Mouse (Mus musculus): ENCODE results near the gene Xab2.

The Xab2 gene

DNA sequence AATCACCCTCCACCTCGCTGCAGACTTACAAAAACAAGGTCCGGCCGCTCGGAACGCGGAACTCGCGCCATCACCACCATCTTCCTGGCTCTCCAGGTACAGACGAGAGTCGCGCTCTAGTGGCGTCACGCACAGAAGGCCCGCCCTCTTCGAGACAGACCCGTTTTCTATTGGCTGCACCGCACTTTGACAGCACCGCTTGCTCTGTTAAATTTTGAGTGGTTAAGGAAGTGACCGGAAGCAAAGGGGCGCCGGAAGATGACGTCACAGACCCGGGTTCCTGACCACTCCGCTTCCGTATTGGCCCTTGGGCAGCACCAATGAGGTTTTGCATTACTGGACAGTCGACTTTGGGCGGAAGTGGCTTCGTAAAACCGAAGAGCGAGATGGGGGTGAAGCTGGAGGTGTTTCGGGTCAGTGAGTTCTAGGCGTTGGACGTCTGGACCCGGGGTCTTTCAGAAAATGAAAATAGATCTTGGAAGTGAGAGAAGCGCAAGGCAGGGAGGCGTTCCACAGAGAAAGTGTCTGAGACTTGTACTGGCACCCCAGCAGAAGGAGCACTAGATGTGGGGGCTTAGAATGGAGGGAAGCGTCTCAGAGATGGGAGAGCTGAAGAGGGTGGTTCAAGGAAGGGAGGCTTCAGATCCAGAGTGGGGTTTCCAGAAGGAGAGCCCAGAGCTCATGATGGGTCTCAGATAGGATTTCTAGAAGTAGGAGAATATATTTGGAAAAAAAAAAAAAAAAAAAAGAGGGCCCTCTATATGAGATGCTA is at the start of gene Xab2, which contains the start of gene Pet100:
Gene Xab2 (minus strand): TSS at position 118 of the 772 bp plus-strand sequence.
Gene Pet100 (plus strand): TSS at position 350 of the 772 bp plus-strand sequence.
- DNase-seq (ENCODE audit: low spot score) = peak; percentile 100

DNA sequence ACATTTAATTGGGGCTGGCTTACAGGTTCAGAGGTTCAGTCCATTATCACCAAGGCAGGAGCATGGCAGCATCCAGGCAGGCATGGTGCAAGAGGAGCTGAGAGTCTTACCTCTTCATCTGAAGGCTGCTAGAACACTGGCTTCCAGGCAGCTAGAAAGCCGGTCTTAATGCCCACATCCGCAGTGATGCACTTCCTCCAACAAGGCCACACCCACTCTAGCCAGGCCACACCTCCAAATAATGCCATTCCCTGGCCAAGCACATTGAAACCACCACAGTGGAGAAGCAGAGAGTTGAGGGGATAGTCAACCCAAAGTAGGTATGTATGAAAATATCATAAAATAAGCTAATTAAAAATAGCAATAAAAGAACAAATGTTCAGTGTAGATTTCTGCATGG is 49.3 kb upstream of the Xab2 start:
- no peak for DNase-seq (ENCODE audit: low spot score)

DNA sequence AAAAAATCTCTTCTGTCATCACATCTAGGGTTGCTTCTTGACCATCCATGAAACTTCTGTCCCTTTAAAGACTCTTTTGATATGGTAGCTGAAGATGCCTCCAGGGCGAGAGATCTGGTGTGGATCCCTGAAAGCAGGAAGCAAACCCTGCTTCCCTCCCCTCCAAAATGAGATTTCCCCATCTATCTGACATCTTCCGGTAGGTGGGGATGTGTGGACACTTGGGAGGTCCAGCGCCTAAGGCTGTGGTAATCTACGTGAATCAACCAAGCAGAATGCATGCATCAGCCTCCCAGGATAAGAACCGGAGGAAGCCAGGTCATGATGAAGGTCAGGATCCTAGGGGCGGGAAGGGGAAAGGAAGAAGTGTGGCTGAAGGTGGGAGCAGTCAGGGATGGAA is 44.4 kb upstream of the Xab2 start, which contains the start of gene Mcemp1:
Gene Mcemp1 (plus strand): TSS at position 248 of the 400 bp plus-strand sequence.
- no peak for DNase-seq (ENCODE audit: low spot score)

DNA sequence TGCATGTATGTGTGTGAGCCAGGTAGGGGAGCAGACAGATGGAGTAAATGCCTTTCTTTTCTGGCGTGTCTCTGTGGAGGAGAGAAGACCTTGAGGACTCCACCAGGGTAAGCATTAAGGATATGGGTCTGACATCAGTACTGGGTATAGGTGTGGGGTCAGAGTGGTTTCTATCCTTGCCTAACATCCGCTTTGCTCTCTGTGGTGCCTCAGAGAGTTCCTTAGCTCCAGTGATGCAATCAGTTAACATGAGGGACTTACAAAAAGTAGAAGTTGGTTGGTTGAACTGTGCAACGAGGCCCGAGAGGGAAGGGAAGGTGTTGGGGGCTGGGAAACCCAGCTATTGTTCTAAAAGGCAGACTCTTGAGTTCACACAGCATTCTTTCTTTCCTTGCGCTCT is 43.3 kb upstream of the Xab2 start:
- DNase-seq (ENCODE audit: low spot score) = no peak

DNA sequence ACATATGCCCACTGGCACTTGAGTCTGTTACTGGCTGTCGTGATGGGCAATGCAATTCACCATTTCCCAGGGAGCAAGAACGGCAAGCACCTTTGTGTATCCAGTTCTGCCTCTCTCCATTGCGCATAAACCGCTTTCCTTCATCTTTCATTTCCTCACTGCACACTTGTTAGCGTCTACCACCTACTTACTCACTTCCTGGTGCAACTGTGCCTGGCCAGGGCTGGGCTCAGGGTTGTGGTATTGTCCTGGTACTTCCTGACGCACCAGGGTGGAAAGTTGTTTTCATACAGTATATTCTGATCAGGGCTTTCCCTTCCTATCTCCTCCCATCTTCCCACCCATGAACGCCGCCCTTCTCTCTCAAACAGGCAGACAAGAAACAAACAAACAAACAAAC is 39.8 kb upstream of the Xab2 start:
- no peak for DNase-seq (ENCODE audit: low spot score)

DNA sequence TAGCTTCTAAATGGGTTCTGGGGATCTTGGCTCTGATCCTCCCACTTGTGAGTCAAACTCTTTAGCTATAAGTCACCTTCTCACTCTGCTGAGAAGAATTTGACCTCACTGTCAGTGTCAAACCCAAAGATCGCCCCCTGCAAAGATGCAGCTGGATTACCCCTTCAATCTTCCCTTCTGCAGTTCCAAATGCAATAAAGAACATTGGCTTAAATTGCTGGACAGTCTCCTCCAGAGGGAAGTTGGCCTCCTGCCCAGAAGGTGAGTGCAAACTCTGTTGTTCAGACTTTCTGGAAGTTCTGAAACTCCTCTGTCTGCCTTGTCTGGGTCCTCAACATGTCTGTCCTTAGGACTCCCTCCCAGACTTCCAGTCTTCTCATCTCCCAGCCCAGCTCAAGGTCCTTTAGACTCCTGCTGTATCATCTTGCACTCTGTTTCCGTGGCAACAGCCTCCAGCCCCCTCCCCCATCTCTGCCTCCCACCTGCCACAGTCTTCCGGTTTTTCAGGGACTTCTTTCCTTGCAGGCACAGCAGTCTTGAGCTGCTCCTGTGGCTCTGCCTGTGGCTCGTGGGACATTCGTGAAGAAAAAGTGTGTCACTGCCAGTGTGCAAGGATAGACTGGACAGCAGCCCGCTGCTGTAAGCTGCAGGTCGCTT is 35.7 kb upstream of the Xab2 start:
- DNase-seq (ENCODE audit: low spot score) = peak; percentile 53

DNA sequence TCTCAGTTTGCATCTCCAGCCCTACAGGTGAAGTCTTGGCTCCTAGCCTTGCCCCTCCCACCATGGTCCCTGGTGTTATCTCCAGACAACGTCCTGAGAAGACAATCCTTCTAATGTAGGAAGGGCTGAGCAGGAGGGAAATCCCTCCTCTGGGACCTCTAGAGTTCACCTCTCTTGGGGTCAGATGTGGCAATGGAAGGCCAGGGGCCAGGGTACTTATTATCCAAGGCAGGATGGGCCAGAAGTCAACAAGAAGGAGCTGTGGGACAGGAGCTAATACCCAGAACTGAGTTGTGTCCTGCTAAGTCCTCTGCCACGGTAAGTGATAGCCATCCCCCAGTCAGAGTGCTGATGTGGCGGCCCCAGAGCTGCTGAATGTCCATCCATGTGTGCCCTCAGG is 34.4 kb upstream of the Xab2 start, which contains the start of gene Retn:
Gene Retn (plus strand): TSS at position 245 of the 400 bp plus-strand sequence.
- DNase-seq (ENCODE audit: low spot score) = no peak

DNA sequence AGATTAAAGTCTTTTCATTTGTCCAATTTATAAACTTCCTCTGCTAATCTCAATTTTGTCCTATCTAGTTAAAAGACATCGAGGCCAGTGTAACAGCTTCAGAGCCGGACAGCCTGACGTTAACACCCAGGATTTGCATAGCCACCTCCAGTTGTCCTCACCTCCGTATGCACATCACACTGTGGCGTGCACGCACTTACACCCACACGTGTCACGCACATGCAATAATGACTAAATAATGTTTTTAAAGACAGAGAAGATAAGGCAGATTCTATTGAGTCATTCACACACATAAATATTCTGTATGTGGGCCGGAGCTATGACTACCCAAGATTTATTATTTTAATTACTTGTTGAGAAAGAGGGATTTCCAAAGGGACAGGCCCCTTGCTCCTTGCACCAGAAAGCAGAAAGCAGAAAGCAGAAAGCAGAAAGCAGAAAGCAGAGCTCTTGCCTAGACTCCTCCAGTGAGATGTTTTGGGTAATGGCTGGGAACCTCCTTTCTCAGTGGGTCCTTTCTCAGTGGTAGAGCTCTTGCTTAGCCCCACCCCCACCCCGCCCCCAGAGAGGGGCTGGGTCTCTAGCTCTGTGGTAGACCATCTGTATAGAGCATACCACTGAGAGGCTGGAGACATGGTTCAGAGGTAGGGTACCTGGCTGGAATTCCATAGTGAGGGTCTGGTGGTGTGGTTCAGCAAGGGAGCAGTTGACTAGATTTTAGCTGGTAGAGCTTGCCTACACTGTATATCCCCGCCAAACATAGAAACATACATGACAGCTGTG is 33.8 kb upstream of the Xab2 start:
- no peak for DNase-seq (ENCODE audit: low spot score)

DNA sequence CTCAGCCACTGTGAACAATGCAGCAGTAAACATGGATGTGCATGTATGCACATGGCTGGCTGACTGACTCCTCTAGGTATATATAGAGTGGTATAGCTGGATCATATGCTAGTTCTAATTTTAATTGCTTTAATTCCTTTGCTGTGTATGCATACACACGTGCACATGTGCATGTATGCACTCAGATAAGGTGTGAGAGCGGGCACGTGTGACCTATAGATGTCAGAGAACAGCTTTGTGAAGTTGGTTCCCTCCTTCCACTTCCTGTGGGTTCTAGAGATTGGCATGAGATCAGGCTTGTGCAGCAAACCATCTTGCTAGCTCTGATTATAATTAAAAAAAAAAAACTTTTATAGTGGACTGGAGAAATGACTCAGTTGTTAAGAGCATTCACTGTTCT is 31.7 kb upstream of the Xab2 start:
- DNase-seq (ENCODE audit: low spot score) = no peak

DNA sequence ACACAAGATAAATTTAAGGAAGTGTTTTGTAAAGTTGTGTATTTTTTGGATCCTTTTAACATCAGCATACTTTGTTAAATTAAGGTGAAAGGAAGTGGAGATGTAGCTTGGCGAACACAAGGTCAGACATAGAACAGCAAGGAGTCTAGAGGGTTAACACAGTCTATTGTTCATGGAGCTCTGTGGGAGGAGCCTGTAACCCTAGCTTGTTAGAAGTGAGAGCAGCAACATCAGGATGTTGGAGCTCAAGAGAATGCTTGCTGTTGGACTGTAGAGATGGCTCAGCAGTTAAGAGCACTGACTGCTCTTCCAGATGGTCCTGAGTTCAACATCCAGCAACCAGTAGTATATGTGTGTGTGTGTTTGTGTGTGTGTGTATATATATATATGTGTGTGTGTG is 27.9 kb upstream of the Xab2 start:
- peak; percentile 57 for DNase-seq (ENCODE audit: low spot score)

DNA sequence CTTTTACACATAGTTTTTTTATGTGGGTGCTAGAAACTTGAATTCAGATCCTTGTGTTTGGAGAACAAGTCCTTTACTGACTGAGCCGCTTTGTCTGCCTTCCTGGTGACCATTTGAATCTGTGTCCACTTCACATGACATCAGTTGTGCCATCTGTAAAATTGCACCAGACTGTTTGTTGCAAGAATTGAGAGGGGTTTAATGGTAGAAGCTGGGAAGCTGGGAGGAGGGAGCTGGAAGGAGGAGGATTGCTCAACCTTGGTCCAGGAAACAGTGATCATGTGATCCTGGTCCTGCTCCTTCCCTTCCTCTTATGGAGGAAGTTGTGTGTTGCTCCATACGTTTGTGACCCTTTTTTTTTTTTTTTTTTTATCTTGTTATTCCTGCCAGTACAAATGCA is 27.2 kb upstream of the Xab2 start:
- no peak for DNase-seq (ENCODE audit: low spot score)

DNA sequence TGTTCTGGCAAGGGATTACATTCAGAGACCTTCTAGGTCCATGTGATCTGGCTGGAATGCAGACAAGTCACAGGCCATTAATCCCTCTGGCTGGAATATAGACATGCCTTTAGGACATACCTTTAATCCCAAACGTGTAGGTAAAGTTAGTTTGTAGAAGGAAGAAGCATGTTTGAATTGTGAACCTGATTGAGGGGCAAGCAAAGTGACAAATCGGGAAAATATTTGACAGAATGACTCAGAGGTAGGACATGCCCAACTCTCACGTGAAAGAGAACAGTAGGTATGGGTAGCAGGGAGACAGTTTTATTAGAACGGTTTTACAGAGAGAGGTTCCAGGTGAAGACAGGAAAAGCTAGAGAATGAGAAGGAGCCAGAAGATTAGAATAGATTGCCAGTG is 26.4 kb upstream of the Xab2 start:
- DNase-seq (ENCODE audit: low spot score) = no peak

DNA sequence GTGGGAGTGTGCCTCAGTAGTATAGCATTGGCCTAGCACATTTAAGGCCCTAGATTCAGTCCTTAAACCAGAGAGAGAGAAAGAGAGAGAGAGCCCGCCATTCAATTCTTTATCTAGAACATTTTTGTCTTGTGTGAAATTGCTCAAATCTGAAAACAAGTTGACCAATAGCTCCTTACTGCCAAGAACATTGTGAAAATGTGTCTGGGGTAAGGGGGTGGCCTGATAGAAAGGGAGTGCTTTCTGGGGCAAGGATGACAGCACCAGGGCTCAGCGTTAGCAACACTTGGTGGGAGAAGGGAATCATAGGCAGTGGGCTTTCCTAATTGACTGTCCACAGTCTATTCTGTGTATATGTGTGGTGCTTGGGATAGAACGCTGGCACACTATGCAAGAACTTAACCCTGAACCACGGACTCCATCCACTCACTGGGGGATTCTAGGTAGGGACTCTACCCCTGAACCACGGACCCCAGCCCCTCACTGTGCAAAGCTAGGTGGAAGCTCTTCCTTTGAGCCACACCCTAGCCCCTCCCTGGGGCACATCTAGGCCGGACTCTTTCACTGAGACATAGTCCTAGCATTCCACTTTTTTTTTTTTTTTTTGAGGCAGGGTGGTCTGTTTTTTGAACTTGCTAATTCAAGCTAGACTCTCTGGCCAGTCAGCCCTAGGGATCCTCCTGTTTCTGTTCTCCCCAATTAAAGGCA is 25.9 kb upstream of the Xab2 start:
- DNase-seq (ENCODE audit: low spot score) = no peak

DNA sequence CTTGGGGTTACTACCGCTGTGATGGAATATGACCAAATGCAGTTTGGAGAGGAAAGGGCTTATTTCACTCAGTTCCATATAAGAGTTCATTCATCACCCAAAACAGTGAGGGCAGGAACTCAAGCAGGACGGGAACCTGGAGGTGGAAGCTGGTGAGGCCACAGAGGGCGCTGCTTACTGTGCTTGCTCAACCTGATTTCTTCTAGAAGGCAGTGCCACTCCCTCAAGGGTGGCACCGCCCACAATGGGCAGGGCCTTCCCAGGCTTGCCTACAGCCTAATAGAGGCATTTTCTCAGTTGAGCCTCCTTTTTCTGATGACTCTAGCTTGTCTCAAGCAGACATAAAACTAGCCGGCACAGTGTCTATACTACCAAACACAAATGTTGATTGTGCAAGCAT is 24.7 kb upstream of the Xab2 start:
- DNase-seq (ENCODE audit: low spot score) = peak; percentile 8

DNA sequence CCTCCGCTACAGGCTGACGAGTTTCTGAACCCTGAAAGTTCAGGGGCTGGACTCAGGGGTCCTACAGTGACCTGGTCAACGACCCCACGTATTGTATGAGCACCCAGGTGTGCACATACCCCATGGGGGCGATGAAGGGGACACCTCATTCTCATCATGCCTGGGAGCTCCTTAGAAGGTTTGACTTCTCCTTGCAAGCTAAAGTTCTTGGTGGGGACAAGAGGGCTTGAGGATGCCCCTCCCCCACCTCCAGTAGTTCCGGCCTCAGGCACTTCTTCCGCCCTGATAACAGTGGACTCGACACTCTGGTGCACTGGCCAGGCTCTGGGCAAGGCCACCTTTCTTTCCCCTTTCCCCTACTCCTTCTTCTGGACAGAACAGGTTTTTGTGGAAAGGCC is 10.4 kb upstream of the Xab2 start:
- DNase-seq (ENCODE audit: low spot score) = peak; percentile 28

DNA sequence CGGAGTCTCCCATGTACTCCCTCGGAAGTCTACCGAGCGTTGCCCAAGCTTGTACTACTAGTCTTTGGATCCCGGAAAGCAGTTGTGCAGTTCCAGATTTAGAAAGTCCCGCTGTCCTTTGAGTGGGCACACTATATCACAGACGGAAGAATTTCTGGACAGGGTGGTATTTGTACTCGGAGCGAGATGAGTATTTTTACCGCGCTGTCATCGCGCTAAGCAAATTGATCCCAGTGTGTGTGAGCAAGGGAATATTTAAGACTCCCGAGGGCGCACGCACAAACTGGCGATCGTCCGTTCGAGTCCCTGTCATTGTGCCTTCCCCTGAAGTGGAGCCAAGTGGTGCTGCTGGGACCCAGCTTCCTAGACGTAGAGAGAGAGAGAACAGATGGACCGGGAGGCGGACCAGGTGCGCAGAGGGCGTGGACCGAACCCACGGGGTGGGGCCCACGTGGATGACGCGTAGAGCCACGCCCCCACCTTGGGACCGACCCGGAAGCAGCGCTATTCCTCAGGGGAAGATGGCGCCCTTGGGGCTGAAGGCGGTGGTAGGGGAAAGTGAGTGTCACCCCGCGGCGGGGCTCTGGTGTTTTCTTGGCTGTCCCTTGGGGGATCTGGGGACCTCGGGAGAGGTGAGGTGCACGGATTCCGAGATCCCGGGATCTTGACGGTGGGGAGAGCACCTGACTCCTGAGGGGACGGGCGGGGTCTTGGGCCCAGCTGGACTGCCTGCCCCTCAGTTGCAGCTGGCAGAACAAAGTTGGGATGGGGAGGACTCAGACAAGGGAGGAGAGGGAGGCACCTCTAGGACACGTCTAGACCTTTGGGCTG is 9.7 kb upstream of the Xab2 start, which contains the start of gene Stxbp2:
Gene Stxbp2 (plus strand): TSS at position 309 of the 831 bp plus-strand sequence.
- DNase-seq (ENCODE audit: low spot score) = peak; percentile 69

DNA sequence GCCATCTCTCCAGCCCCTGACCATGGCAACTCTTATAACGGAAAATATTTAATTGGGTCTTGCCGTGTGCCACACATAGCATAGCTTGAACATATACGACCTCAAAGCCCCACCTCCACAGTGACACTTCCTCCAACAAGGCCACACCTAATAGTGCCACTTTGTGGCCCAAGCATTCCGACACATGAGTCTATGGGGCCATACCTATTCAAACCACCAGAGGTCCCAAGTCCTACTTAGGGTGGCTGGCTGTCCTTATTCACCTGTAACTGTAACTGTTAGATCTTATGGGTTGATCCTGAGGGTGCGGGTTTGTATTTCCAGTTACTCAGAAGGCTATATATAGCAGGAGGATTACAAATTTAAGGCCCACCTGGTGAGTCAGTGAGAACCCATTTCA is 6.9 kb upstream of the Xab2 start:
- peak; percentile 45 for DNase-seq (ENCODE audit: low spot score)

DNA sequence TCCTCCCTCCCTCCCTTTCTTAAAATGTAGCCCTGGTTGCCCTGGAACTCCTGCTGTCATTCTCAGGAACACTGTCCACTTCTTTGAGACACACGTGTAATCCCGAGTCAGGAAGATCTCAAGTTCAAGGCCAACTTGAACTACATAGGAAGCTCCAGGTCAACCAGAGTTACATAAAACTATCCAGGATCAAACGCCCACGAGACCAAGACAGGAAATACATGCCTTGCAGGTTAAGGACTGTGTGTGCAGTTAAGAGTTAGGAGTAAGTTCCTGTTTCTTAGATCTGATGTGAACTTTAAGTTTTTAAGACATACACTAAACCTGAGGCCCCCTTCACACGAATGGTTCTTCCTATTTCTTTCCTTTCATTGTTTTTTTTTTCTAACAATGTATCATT is 5.9 kb upstream of the Xab2 start:
- DNase-seq (ENCODE audit: low spot score) = no peak

DNA sequence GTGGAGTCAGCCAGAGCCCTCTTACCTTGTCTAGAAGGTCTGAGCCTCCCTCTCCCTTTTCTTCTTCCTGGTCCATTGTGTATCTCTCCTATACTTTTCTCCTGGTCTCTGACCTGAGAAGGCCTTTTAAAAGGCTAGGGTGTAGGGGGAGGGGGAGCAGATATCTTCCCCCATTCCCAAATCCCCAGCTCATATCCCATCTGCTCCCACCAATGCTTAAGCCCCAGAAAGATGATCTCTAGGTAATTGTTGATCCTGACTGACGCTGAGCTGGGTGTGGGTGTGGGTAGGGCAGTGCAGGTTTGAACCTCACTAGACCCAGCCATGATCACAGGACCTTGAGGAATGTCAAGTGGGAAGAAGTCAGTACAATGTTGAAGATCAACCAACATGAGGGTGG is 4.3 kb upstream of the Xab2 start, which contains the start of gene Pcp2:
Gene Pcp2 (minus strand): TSS at position 101 of the 400 bp plus-strand sequence.
- DNase-seq (ENCODE audit: low spot score) = no peak

DNA sequence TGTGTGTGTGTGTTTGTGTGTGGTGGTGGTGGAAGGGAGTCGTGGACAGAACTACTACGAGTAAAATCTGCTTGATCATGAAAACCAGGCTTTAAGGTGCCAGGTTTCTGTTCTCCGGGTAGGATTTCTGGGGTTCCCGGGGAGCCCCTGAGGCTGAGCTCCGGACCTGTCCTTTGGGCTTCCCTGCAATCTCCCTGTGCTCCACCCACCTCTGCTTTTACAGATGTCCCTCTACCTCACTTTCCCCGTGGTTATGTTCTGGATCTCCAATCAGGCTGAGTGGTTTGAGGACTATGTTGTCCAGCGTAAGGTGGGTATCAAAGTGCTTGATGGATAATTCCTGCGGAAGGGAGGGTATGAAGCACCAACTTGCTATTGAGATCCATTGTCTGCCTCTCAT is 1.0 kb upstream of the Xab2 start:
- no peak for DNase-seq (ENCODE audit: low spot score)

DNA sequence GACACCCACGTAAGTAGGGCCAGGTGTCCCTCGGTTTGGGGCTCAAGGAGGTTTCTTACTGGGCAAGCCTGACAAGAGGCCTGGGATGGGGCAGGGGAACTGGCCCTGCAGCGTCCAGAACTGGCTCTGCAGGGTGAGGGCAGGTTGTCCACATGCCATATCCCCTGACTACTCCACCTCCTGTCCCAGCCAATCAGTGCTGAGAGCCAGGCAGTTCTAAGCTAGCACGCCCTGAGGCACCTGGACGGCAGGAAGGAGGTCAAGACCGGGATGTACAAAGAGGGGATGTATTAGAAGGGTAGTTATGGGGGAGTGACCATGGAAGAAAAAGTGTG is 11.3 kb downstream of the Xab2 start:
- no peak for DNase-seq (ENCODE audit: low spot score)

Measured in embryo, embryonic 10.5 days (tissue).